Mouse (Mus musculus) myocyte (in vitro differentiated cells): ENCODE measurements around the gene Dnajc13. TPM values are rescaled to one million over a fixed set of nuclear protein-coding genes. Genes with fewer than 3 reads are reported as not detected.

Source experiments
- H3K27me3 ChIP-seq: one replicate; pipeline ENCODE4 v1.6.1; 2011; ENCODE audit not compliant: control insufficient read depth, insufficient read depth, insufficient read length
- H3K36me3 ChIP-seq: one replicate; pipeline ENCODE4 v1.6.1; 2011; ENCODE audit not compliant: control insufficient read depth, insufficient read depth
- H3K4me2 ChIP-seq: one replicate; pipeline ENCODE4 v1.6.1; 2011; ENCODE audit warnings: low read depth, control low read depth
- H3K4me3 ChIP-seq: one replicate; pipeline ENCODE4 v1.5.1; 2011; ENCODE audit warnings: mild to moderate bottlenecking, control low read depth, moderate library complexity
- H3K79me2 ChIP-seq: one replicate; pipeline ENCODE4 v1.6.1; 2011; ENCODE audit not compliant: control insufficient read depth, insufficient read depth
- H3ac ChIP-seq: one replicate; pipeline ENCODE4 v1.6.1; 2011; ENCODE audit not compliant: control insufficient read depth, insufficient read length
- MAX ChIP-seq: IDR thresholded peaks from one replicate; pipeline ENCODE4 v1.6.1; 2011; ENCODE audit warnings: low read depth, mild to moderate bottlenecking, control low read depth
- MYOD1 ChIP-seq, 3 experiments: IDR thresholded peaks; one replicate each; pipeline ENCODE4 v1.6.1; 2011; ENCODE audit warnings: control low read depth in 2 of 3, low read depth in 2 of 3, mild to moderate bottlenecking in 2 of 3, moderate library complexity in 1 of 3; ENCODE audit not compliant: insufficient read length in 2 of 3, control insufficient read depth in 1 of 3
- polyA plus RNA-seq: library from polyadenylated mRNA; unstranded; fragments of >200 nt; fragmentation: generic; extraction: Trizol; gene quantifications from one replicate; pipeline ENCODE4 v1.2.1, GENCODE M21; 2012; ENCODE audit warnings: missing spikeins

Gene Dnajc13
- polyA plus RNA-seq, 1 experiment = 14.1 TPM

- no peaks in the 10 kb centered on the region for H3K27me3 ChIP-seq
- no peaks in the 10 kb centered on the region for H3K79me2 ChIP-seq
- no peak for TF ChIP-seq MYOD1 (IDR thresholded peaks at IDR 0.05; ENCODE audit: control insufficient read depth in 1 of 3, insufficient read length in 2 of 3, low read depth in 2 of 3)
- TF ChIP-seq MAX = no peak
- no peaks in the 10 kb centered on the region for H3K36me3 ChIP-seq
- no peak overlapping the region for H3ac ChIP-seq
- H3K4me3 ChIP-seq = no peak overlapping the region
- H3K4me2 ChIP-seq = no peak overlapping the region
Observed at GRCm38 (mm10) chr9:104101458-104101857, 161.3 kb downstream of the Dnajc13 start.

Other genes with a start within 250 kb of the Dnajc13 start
- gene Gm28305, start 222.3 kb downstream of the Dnajc13 start, polyA plus RNA-seq = not detected
- gene Uba5, start 199.8 kb downstream of the Dnajc13 start, polyA plus RNA-seq = 20.5 TPM
- 6.2 TPM for gene Acad11, start 199.6 kb downstream of the Dnajc13 start, polyA plus RNA-seq
- 0.11 TPM for gene Ackr4, start 136.0 kb downstream of the Dnajc13 start, polyA plus RNA-seq
- 0.35 TPM for gene Acpp, start 74.8 kb upstream of the Dnajc13 start, polyA plus RNA-seq